Mouse (Mus musculus): ENCODE measurements around the gene Nanos2. TPM values are rescaled to one million over a fixed set of nuclear protein-coding genes. Genes with fewer than 3 reads are reported as not detected.

Gene Nanos2
- polyA plus RNA-seq, 1 experiment from 2014 or later: 0.72 TPM

DNA sequence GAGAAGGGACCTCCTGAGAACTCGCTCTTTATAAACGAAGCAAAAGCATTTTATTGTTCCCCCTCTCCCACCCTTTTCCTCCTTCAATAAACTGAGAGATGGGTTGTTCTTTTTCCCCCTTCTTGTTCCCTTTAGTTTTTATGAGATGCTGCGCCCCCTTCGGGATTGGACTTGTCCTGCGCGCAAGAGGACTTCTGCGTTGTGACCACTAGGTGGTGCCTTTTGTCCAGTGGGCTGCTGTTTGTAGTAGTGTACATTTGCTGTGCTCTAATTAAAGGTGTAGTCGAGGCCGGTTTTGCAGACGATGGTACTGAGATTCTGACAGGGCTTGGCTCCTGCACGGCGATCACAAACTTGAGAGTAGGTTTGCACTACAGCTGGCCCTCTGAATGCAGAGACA lies 19.3 kb downstream of the Nanos2 start:
- Histone ChIP-seq H3K27ac (no peak overlapping the region), H3K27me3 (replicated peaks) (no peaks in the 10 kb centered on the region), H3K9ac (no peak overlapping the region), H3K36me3 (peaks cover 25% of the 10 kb centered on the region), H3K4me2 (replicated peaks) (peak overlapping the region; percentile 100), H3K4me1 (peaks cover 35% of the 10 kb centered on the region), H3K4me3 (no peak overlapping the region), H3K9me3 (no peaks in the 10 kb centered on the region)
- no peak for ATAC-seq (ENCODE audit: low FRiP score, low read depth)
- 8% methylated on average over 12 of the region's 12 CpGs for WGBS

GRCm38 (mm10) chr7:19007026-19007977 lies 20.1 kb downstream of the Nanos2 start:
- H3K4me3 ChIP-seq: no peak overlapping the region
- ATAC-seq (ENCODE audit: low FRiP score, low read depth): no peak
- 0 out of 2 replicates have a peak overlapping the region, but pooled peaks have one; percentile 13 for H3K9ac ChIP-seq
- H3K36me3 ChIP-seq: peaks cover 25% of the 10 kb centered on the region
- no peaks in the 10 kb centered on the region for H3K9me3 ChIP-seq
- no peaks in the 10 kb centered on the region for H3K27me3 ChIP-seq (replicated peaks)
- peaks cover 40% of the 10 kb centered on the region for H3K4me1 ChIP-seq
- no peak overlapping the region for H3K27ac ChIP-seq
- WGBS: 78% methylated on average over 13 of the region's 13 CpGs
- H3K4me2 ChIP-seq (replicated peaks): peak overlapping the region; percentile 100

GRCm38 (mm10) chr7:19010581-19010980 lies 23.4 kb downstream of the Nanos2 start:
- H3K27ac ChIP-seq: no peak overlapping the region
- H3K36me3 ChIP-seq: peaks cover 18% of the 10 kb centered on the region
- no peaks in the 10 kb centered on the region for H3K9me3 ChIP-seq
- peaks cover 27% of the 10 kb centered on the region for H3K4me1 ChIP-seq
- no peak overlapping the region for H3K4me3 ChIP-seq
- no peak overlapping the region for H3K4me2 ChIP-seq (replicated peaks)
- WGBS: 81% methylated on average over 7 of the region's 7 CpGs
- ATAC-seq (ENCODE audit: low FRiP score, low read depth): no peak
- H3K9ac ChIP-seq: no peak overlapping the region
- no peaks in the 10 kb centered on the region for H3K27me3 ChIP-seq (replicated peaks)

- Histone ChIP-seq H3K4me1 (peaks cover 14% of the 10 kb centered on the region), H3K36me3 (peaks cover 7% of the 10 kb centered on the region), H3K9ac (peak overlapping the region; percentile 53), H3K27ac (0 out of 2 replicates have a peak overlapping the region, but pooled peaks have one; percentile 1), H3K4me2 (replicated peaks) (peak overlapping the region; percentile 62), H3K4me3 (peak overlapping the region; percentile 24), H3K9me3 (no peaks in the 10 kb centered on the region), H3K27me3 (replicated peaks) (no peaks in the 10 kb centered on the region)
- WGBS: 6% methylated on average over 25 of the region's 31 CpGs
- no peak for ATAC-seq (ENCODE audit: low FRiP score, low read depth)
These were observed 24.9 kb downstream of the Nanos2 start for GRCm38 (mm10) chr7:19012025-19012621.

- no peak overlapping the region for H3K9ac ChIP-seq
- peaks cover 9% of the 10 kb centered on the region for H3K4me1 ChIP-seq
- H3K4me2 ChIP-seq (replicated peaks): no peak overlapping the region
- no peaks in the 10 kb centered on the region for H3K27me3 ChIP-seq (replicated peaks)
- no peaks in the 10 kb centered on the region for H3K9me3 ChIP-seq
- H3K36me3 ChIP-seq: no peaks in the 10 kb centered on the region
- 58% methylated on average over 2 of the region's 2 CpGs for WGBS
- ATAC-seq (ENCODE audit: low FRiP score, low read depth): no peak
- H3K27ac ChIP-seq: no peak overlapping the region
- no peak overlapping the region for H3K4me3 ChIP-seq
These were observed 25.7 kb downstream of the Nanos2 start for GRCm38 (mm10) chr7:19012882-19013281.

DNA sequence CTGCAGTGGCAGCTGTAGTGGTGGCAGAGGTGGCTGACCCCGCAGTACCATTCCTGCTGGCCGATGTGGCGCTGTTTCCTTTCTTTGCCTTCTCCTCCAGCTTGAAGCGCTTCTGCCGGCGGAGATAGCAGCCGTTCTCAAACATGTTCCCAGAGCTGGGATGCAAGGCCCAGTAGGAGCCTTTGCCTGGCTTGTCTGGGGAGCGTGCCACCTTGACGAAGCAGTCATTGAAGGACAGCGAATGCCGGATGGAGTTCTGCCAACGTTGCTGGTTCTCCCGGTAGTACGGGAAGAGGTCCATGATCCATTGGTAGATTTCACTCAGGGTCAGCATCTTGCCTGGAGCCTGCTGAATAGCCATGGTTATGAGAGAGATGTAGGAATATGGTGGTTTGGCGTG lies 27.3 kb downstream of the Nanos2 start:
- H3K9ac ChIP-seq: no peak overlapping the region
- H3K4me2 ChIP-seq (replicated peaks): no peak overlapping the region
- peaks cover 9% of the 10 kb centered on the region for H3K4me1 ChIP-seq
- H3K36me3 ChIP-seq: no peaks in the 10 kb centered on the region
- H3K9me3 ChIP-seq: no peaks in the 10 kb centered on the region
- ATAC-seq (ENCODE audit: low FRiP score, low read depth): no peak
- no peak overlapping the region for H3K27ac ChIP-seq
- H3K4me3 ChIP-seq: no peak overlapping the region
- no peaks in the 10 kb centered on the region for H3K27me3 ChIP-seq (replicated peaks)
- WGBS: 59% methylated on average over 15 of the region's 15 CpGs

DNA sequence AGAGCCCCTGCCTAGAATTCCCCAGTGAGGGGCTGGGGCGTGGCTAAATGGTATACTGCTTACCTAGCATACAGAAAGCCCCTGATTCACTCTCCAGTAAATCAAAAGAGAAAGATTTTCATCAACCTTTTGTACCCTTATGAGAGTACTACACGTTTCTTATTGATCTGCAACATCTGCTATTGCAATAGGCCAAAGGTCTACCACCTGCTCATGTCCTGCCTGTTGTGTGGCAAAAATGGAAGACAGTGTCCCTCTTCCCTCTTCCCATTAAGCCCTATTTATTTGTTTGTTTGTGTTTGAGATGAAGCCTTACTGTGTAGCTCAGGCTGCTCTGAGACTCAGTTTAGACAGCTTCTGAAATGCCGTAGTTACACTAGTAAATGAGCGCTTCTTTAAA lies 28.8 kb downstream of the Nanos2 start:
- Histone ChIP-seq H3K4me2 (replicated peaks) (no peak overlapping the region), H3K9ac (no peak overlapping the region), H3K9me3 (no peaks in the 10 kb centered on the region), H3K4me3 (no peak overlapping the region), H3K4me1 (peaks cover 9% of the 10 kb centered on the region), H3K27ac (no peak overlapping the region), H3K27me3 (replicated peaks) (peaks cover 3% of the 10 kb centered on the region), H3K36me3 (no peaks in the 10 kb centered on the region)
- 88% methylated on average over 4 of the region's 4 CpGs for WGBS
- ATAC-seq (ENCODE audit: low FRiP score, low read depth): no peak

DNA sequence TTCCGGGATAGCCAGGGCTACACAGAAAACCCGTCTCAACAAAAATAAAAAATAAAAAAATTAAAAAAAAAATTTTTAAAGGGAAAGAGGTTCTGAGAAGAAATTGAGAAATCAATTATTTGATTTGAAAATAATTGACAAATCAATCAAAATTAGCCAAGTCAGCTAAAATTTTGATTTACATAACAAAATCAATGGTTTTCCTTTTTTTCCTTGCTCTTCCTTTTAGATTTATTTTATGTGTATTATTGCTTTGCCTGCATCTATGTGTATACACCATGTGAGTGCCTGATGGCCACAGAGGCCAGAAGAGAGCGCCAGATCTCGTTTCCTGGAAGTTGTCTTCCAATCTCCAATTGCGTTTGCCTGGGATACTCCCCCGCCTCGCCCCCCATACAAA lies 30.7 kb downstream of the Nanos2 start:
- WGBS: 85% methylated on average over 7 of the region's 7 CpGs
- Histone ChIP-seq H3K9me3 (no peaks in the 10 kb centered on the region), H3K4me1 (no peaks in the 10 kb centered on the region), H3K36me3 (no peaks in the 10 kb centered on the region), H3K4me3 (no peak overlapping the region), H3K27ac (no peak overlapping the region), H3K27me3 (replicated peaks) (peaks cover 22% of the 10 kb centered on the region), H3K4me2 (replicated peaks) (no peak overlapping the region), H3K9ac (no peak overlapping the region)
- no peak for ATAC-seq (ENCODE audit: low FRiP score, low read depth)

DNA sequence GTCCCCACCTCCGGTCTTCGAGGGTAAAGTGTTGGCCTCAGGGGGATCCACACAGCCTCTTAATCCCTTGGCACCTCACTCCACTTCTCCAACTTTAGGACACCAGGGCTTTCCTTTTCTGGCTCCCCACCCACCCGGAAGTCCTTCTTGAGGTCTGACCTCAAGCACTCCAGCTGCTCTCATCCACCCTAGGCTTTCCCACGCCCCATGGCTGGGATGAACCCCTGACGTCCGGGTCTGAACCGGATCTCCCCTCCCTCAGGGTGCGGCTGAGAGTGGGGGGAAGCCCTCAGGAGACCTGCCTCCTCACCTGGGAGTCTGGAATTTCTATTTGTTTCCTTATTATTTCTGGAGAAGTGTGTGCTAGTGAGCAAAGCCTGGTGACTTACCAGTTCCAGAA lies 33.8 kb downstream of the Nanos2 start:
- 37% methylated on average over 8 of the region's 8 CpGs for WGBS
- peaks cover 16% of the 10 kb centered on the region for H3K4me1 ChIP-seq
- H3K9me3 ChIP-seq: no peaks in the 10 kb centered on the region
- ATAC-seq (ENCODE audit: low FRiP score, low read depth): no peak
- H3K9ac ChIP-seq: no peak overlapping the region
- H3K27ac ChIP-seq: no peak overlapping the region
- H3K27me3 ChIP-seq (replicated peaks): peaks cover 30% of the 10 kb centered on the region
- no peak overlapping the region for H3K4me2 ChIP-seq (replicated peaks)
- no peak overlapping the region for H3K4me3 ChIP-seq
- no peaks in the 10 kb centered on the region for H3K36me3 ChIP-seq

GRCm38 (mm10) chr7:19022189-19022958 lies 35.2 kb downstream of the Nanos2 start:
- H3K9me3 ChIP-seq: no peaks in the 10 kb centered on the region
- no peak overlapping the region for H3K9ac ChIP-seq
- peaks cover 30% of the 10 kb centered on the region for H3K27me3 ChIP-seq (replicated peaks)
- H3K4me3 ChIP-seq: no peak overlapping the region
- WGBS: 59% methylated on average over 18 of the region's 18 CpGs
- H3K4me2 ChIP-seq (replicated peaks): no peak overlapping the region
- H3K36me3 ChIP-seq: no peaks in the 10 kb centered on the region
- H3K4me1 ChIP-seq: peaks cover 19% of the 10 kb centered on the region
- H3K27ac ChIP-seq: no peak overlapping the region
- ATAC-seq (ENCODE audit: low FRiP score, low read depth): no peak

GRCm38 (mm10) chr7:19023357-19023814 lies 36.2 kb downstream of the Nanos2 start, which contains the start of gene Foxa3:
Gene Foxa3 (minus strand): TSS chr7:19023538.
- peak; percentile 39 for ATAC-seq (ENCODE audit: low FRiP score, low read depth)
- H3K36me3 ChIP-seq: peaks cover under 1% of the 10 kb centered on the region; the same call in 1 of the 2 replicates
- H3K9ac ChIP-seq: peak within 1 kb of the TSS; percentile 91
- H3K27me3 ChIP-seq (replicated peaks): peaks cover 30% of the 10 kb centered on the region
- H3K9me3 ChIP-seq: no peaks in the 10 kb centered on the region
- 4% methylated on average over 30 of the region's 30 CpGs for WGBS
- H3K4me1 ChIP-seq: peaks cover 19% of the 10 kb centered on the region
- H3K4me3 ChIP-seq: peak within 1 kb of the TSS; percentile 93
- H3K4me2 ChIP-seq (replicated peaks): peak within 1 kb of the TSS; percentile 89
- H3K27ac ChIP-seq: no peak within 1 kb of the TSS

DNA sequence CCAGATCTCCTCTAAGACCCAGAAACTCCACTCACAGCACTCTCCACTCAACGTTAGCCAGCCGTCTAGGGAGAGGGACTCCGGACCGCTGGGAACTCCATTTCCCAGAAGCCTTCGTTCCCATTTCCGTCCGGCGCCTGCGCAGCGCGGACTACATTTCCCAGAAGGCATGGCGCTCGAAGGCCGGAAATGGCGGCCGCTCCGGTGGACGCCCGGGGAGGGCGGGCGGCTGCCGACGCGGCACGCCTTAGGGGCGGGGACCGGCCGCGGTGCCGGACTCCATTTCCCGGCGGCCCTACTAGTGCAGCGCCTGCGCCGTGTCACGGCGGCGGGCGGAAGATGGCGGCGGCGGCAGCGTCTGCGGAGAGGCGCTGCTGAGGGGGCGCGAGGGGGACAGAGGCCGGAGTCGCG lies 36.9 kb downstream of the Nanos2 start, which contains the start of gene Sympk:
Gene Sympk (plus strand): TSS at position 282 of the 411 bp plus-strand sequence.
- Histone ChIP-seq H3K36me3 (peaks cover 8% of the 10 kb centered on the region), H3K9ac (peak within 1 kb of the TSS; percentile 91), H3K4me2 (replicated peaks) (peak within 1 kb of the TSS; percentile 89), H3K27me3 (replicated peaks) (peaks cover 30% of the 10 kb centered on the region), H3K9me3 (no peaks in the 10 kb centered on the region), H3K4me1 (peaks cover 19% of the 10 kb centered on the region), H3K4me3 (peak within 1 kb of the TSS; percentile 93), H3K27ac (no peak within 1 kb of the TSS)
- WGBS: under 1% methylated on average over 49 of the region's 50 CpGs
- ATAC-seq (ENCODE audit: low FRiP score, low read depth): peak; percentile 94
